Mouse (Mus musculus): ENCODE measurements at regions not wholly inside any gene's neighbourhood (a gene's known extent, or its start where the extent isn't known, plus 50 kb on each side); places are given as distances from the start of the nearest gene placed in this dataset.

GRCm38 (mm10) chr14:58816540-58816876, 326.2 kb downstream of the 1700129C05Rik start:
- CTCF ChIA-PET = no interaction called here

DNA sequence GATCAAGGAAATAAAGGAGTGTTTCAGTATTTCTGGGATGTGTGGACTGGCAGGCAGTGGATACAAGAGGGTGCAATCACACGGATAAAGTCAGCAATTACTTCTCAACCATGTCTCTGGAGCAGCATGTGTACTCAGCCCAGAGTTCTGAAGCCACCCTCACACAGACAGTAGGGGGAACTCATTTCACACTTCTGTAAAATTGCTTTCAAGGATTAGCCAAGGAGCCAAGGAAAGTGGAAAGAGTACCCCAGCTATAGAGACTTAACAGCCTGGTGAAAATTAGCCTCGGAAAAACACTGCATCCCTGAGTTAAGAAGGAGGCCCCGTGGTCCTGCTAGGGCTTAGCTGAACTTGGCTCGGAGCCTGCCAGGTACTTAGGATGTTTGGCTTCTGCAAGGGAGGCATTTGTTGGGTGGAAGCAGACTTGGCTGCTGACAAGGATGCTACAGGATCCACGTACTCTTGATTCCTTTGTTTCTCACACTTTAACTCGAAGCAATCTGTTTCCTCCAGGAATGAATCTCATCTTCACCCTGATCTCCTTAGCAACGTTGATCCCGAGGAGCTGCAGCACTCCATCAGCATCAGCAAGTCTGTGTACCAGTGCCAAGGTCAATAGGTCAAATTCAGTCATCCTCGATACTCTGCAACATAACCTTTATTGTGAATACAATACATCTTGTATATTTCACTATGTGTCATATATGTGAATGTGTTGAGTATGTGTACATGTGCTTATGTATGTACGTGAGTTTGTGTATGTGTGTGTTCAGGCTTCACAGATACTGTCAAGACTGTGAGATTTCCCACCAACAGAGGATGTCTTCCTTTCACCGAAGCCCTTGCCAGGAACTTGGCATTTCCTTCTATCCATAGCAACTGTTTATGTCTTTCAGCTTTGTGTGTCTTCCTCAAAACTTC, 326.8 kb downstream of the 1700129C05Rik start:
- CTCF ChIA-PET = no interaction called here

GRCm38 (mm10) chr14:58812585-58812984, 330.1 kb downstream of the 1700129C05Rik start:
- CTCF ChIA-PET = no interaction called here

DNA sequence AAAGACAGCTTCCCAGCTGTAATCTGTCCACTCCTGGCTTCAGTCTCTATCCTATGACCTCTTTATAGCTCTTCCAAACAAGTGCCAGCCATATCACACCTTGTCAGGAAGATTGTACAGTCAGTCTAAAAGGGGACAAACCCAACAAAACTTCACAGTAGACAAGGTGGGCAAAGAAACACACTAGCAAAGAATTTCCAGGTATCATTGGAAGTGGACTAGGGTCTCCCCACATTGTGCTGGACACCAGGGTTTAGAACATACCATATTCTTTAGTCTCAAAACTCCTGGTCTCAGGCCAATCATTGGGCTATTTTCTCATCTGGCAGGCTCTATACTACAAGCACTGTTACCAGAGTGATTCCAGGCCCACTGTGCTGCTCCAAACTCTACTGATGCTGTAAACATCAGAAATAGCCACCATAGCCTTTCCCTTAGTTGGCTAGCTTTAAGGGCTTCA, 341.3 kb downstream of the 1700129C05Rik start:
- CTCF ChIA-PET = no interaction called here

GRCm38 (mm10) chr14:58788190-58788945, 354.3 kb downstream of the 1700129C05Rik start:
- CTCF ChIA-PET = no interaction called here

DNA sequence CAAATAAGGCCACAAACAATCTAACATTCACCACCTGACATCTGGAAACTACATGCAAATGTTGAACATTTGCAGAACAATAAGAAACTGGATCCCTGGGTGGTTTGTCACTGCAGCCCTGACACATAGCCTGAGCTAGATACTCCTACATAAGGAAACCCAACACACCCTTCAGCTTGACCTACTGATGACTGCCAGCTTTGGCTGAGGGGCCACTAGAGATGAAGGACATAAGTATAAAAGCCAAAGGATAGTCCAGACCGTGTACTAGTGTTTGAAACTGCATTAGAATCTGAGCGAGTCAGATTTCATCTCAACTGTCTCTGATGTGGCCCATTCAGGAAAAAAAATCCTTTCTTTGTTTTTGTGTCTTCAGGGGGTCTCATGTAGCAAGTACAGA, 355.1 kb downstream of the 1700129C05Rik start:
- CTCF ChIA-PET = no interaction called here

GRCm38 (mm10) chr14:58786791-58787491, 355.8 kb downstream of the 1700129C05Rik start:
- CTCF ChIA-PET = no interaction called here

DNA sequence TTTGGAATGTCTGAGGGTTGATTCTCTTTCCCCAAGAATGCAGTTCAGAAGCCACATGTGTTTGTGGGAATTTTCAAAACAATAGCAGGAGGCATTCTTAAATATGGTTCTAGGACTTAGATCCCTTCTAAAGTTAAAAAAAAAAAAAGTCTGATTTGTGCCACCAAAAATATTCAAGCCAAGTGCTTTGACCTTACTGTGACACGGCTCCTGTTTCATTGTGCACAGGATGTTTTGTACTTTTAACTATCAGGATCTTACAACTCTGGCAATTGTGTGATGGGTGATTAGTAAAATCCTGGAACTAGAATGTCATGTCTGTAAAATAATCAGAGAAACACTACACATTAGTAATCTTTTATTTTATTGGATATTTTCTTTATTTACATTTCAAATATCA, 359.5 kb downstream of the 1700129C05Rik start:
- CTCF ChIA-PET = no interaction called here

- CTCF ChIA-PET = no interaction called here
Observed at GRCm38 (mm10) chr14:58780306-58780705, 362.4 kb downstream of the 1700129C05Rik start.

DNA sequence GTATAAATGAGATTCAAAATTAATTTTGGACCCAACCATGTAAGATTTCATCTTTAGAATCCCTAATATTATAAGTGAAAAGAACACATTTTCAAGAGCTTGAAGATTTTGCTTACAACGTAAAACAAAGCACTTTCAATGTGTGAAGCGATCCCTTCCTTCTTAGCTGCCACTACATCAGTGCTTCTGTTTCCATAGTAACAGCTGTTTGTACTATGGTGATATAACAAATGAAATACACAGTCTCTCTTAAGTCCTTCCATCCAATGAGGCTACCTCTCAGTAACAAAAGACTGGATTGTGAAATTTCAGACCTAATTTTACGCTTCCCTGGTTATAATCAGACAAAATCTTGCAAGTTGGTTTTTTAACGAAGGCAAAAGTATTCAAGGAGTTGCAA, 364.0 kb downstream of the 1700129C05Rik start:
- CTCF ChIA-PET = no interaction called here

DNA sequence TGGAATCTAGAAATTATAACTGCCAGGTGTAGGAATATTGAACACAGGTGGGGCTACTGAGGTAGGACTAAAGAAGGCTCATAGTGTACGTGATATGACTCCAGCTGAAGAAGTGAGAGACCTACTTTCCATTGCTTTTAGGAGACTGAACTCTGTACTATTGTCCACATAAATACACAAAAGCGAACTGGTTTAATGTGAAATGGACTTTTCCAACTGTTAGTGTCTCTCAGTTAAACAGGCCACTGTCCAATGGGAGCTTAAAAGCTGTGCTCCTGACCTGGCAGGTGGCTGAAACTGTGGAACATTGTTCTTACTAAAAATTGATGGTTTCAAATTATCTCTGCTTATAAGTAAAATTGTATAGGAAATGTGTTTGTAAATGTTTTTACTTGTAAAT, 381.4 kb downstream of the 1700129C05Rik start:
- CTCF ChIA-PET = no interaction called here

DNA sequence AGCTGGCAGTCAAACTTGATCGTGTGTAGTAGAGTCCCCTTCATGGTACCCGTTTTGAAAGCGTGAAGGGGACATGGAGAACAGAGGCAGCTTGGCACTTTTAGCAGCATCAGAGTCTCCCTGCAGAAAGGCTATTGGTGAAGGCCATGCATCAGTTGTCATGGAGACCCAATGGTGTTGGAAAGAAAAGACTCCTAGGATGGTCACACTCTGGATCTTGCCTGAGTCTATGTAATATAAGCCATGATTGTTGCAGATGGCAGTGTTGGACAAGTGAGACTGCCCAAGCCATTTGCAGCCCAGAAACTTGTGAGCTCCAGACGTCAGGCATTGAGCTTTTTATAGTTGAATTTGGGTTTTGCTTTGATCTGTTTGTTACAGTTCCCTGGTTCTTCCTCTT, 382.9 kb downstream of the 1700129C05Rik start:
- CTCF ChIA-PET = no interaction called here

DNA sequence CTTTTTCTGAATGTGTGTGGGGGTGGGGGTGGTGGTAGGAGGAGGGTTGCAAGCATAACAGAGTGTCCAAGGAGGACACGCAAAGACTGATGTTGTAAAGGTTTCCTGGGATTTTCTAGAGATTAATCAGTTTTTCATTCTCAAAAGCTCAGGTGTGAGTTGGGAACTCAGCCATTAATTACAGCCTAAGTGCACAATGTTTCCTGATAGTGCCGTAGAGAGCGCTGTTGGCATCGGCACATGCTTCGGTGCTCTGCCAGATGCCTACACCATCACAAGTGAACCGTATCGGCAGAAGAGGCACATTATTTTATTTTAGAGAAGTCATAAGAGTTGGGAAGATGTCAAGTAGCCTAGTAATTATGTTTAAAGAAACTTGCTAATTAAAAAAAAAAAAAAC, 388.9 kb downstream of the 1700129C05Rik start:
- CTCF ChIA-PET = no interaction called here

- CTCF ChIA-PET = no interaction called here
Observed at GRCm38 (mm10) chr14:58753136-58753535, 389.6 kb downstream of the 1700129C05Rik start.

GRCm38 (mm10) chr14:58726418-58726817, 416.3 kb downstream of the 1700129C05Rik start:
- CTCF ChIA-PET = no interaction called here

DNA sequence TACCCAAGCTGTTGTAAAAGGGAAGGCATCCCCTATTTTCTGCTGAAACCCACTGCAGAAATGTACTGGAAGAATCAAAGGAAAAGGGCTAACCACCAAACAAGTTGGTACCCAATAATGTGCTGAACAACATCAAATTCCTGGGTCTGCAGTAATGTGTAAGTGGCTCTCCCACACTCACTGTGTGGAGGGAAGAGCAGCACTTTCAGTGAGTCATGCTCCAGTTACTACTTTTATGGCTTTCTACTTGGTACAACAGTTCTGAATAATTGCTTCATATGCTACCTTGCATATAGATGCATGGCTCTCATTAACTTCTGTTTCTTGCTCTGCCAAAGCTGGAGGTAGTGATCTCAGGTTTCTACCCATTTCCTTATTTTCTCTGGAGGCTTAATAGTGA, 427.8 kb downstream of the 1700129C05Rik start:
- CTCF ChIA-PET = no interaction called here

- CTCF ChIA-PET = no interaction called here
Observed at GRCm38 (mm10) chr14:58709861-58710260, 432.8 kb downstream of the 1700129C05Rik start.

DNA sequence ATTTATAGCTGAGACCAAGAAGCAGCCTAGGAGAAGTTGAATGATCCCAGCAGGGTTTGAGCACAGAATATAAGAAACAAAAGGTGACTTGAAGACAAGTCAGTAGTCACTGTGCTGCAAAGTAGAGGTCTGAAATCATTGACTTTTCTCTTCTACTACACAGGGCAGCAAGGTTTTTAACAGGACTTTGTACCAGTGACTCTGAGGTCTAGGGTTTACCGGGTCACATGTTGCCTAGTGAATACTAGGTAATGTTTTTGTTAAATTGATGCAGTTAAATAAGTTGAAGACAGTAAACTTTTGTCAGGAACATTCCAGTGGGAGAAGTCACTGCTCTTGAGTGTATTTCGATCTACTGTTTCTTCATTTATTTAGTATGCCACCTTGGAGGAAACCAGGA, 433.4 kb downstream of the 1700129C05Rik start:
- CTCF ChIA-PET = no interaction called here

DNA sequence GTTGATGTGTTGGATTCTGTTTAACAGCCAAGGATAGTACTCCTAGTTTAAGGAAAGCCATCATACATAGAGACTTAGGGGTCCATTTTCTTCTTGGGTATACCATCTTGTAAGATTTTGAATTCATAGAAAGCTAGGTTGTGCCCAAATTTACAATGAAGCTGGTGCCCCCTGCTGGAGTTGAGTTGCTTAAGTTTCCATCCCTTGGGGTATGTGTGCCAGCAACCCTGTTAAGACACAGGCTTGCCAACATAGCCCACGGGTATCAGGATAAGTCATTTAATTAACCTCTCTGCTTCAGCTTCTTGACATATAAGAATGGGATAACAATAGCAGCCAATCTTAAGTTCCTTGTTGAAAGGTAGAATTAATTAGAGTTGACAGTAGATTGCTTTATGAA, 440.9 kb downstream of the 1700129C05Rik start:
- CTCF ChIA-PET = no interaction called here

GRCm38 (mm10) chr14:58691129-58691828, 451.4 kb downstream of the 1700129C05Rik start:
- CTCF ChIA-PET = no interaction called here

GRCm38 (mm10) chr14:58687814-58688213, 454.9 kb downstream of the 1700129C05Rik start:
- CTCF ChIA-PET = no interaction called here

DNA sequence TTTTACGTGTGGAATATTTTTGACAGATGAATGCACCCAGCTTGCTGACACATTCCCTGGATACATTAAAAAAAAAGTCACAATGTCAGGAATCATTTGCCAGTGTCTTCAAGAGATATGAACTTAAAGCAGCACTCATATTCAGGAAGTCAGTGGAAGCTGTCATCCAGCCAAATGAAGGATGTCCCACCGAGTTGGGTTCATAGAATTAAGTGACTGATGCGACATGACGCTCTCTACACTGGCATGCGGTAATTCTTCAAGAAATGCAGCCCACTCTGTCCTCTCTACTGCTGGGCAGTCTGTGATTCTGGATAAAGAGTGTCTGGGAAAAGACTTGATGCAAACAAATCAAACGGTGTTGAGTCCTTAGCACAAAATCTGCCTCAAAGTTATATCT, 463.9 kb downstream of the 1700129C05Rik start:
- CTCF ChIA-PET = no interaction called here
